Mouse (Mus musculus) cerebellum, adult 2 months (tissue): ENCODE data around the gene Grid1.

Source experiments
- CTCF ChIP-seq: fragments of 200-500 bp; IDR thresholded peaks from 2 replicates; pipeline ENCODE4 v1.5.1; 2011; ENCODE audit warnings: low read depth, mild to moderate bottlenecking, control low read depth, low read length, moderate library complexity, borderline replicate concordance; ENCODE audit not compliant: insufficient read depth
- POLR2A ChIP-seq: fragments of 200-500 bp; IDR thresholded peaks from 2 replicates; pipeline ENCODE4 v1.6.1; 2011; ENCODE audit warnings: low read length, control low read depth, borderline replicate concordance; ENCODE audit not compliant: insufficient read depth

GRCm38 (mm10) chr14:34955689-34956088 is 135.8 kb downstream of the Grid1 start:
- TF ChIP-seq CTCF = no peak
- TF ChIP-seq POLR2A = no peak
